Mouse (Mus musculus) neutrophil, adult 5-6 weeks (primary cell): ENCODE results near the gene Zfp609. TPM values are rescaled to one million over a fixed set of nuclear protein-coding genes. Genes with fewer than 3 reads are reported as not detected.
"Not testable (repeated sequence)": the region's sequence is repeated elsewhere in the genome, so short reads cannot be mapped to it uniquely, and the experiment has no call there.

Experiments used
- ATAC-seq: fragments of 151-379, 151-347 bp; 2 replicates; pipeline ENCODE4 v1.8.0; 2017; ENCODE audit warnings: mild to moderate bottlenecking, moderate TSS enrichment; ENCODE audit not compliant: insufficient number of reproducible peaks, poor library complexity, low FRiP score, severe bottlenecking; ENCODE audit errors: extremely low read depth
- total RNA-seq: library from RNA; stranded (forward); fragments of 200-1000 nt; gene quantifications from 2 replicates; pipeline ENCODE4 v1.2.3, GENCODE M21; 2017

Zfp609 gene
- total RNA-seq, 1 experiment from 2014 or later, result 5.7 TPM

DNA sequence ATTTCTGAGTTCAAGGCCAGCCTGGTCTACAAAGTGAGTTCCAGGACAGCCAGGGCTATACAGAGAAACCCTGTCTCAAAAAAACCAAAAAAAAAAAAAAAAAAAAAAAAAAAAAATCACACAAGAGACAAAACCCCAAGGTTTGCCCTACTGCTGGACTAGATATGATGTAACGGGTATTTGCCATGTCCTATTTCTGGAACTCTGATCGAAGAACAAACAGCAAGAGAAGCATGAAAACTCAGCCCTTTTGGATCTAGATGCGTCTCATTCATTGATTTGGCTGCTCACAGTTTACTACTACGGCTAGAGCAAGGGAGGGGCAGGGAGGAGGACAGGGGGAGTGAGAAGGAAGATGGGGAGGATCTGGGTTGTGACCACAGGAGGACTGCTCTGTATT, 5.4 kb downstream of the Zfp609 start:
- no peak for ATAC-seq

DNA sequence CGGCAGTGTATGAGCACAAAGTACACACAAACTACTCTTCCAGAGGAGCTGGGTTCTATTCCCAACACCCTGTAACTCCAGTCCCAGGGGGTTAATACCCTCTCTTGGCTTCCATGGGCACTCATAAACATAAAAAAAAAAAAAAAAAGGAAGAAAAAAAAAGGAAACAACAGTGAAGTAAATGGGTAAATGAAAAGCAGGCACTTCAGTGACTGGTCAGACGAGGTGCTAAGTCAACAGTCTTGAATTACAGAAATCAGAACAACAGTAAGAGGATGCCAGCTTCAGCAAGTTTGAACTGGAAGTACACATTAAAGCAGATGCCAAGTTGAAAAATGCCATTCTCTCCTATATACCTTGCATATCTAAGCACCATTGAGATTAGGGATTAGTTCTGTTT, 7.1 kb downstream of the Zfp609 start:
- ATAC-seq, result no peak

DNA sequence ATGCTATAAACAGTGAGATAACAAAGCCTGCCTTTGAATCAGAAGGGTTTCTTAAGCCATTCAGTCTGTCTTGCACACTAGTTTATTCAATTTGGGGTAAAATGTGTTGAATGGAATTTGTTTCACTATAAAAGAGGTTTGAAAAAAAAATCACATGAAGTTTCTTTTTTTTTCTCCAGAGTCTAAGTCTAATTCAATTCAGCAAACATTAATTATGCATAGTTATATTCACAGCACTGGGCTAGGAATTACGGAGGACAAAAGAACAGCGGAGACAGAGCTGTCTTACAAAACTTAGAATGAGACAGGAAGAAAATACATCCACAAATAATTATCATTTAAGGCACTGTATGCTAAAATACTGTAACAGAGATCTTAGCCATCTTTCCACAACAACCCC, 9.0 kb downstream of the Zfp609 start:
- ATAC-seq, result no peak

DNA sequence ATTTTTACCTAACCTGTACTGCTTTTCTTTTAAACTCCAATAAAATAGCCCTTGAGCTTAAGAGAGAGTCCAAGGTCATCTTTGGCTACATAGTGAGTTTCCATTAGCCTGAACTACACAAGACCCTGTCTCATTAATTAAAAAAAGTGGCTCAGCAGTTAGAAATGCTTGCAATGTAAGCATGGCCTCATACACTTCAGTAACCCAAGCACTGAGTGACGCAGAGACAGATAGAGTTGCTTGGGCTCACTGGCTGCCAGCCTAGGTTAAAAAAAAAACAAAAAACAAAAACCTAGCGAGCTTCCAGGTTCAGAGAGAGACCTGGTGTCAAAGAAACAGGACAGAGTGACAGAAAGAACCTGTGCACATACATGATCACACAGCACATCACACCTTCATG, 14.5 kb downstream of the Zfp609 start:
- ATAC-seq, result no peak

DNA sequence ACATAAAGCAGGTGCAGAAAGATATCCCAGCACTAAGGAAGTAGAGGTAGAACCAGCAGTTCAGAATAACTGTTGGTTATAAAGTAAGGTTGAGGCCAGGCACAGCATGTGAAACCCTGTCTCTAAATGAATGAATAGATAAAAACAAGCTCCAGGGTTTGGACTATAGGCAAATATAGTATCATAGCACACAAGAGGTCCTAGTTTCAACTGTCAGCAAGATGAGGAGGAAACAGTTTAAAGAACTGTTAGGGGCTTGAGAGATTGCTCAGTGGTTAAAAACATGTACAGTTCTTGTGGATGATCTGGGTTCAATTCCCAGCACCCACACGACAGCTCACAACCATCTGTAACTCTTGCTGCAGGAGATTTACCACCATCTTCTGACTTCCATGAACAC, 15.6 kb downstream of the Zfp609 start:
- no peak for ATAC-seq

DNA sequence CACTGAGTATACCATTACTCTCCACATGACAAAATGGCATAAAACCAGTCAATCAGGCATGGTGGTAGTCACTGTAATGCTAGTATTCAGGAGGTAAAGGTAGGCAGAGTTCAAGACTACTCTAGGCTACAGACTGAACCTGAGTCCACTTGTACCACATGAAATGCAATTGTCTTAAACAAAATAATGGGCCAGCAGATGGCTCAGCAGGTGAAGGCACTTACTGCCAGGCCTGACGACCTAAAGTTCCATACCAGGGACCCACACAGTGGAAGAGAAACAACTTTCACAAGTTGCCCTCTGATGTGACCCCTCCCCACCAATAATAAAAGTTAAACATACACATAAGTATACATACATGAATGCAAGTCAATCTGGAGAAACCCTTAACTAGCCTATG, 19.5 kb downstream of the Zfp609 start:
- no peak for ATAC-seq

- ATAC-seq, result no peak
Measured at GRCm38 (mm10) chr9:65807251-65807650, 20.1 kb downstream of the Zfp609 start.

- no peak for ATAC-seq
Measured at GRCm38 (mm10) chr9:65799770-65800169, 27.6 kb downstream of the Zfp609 start.

DNA sequence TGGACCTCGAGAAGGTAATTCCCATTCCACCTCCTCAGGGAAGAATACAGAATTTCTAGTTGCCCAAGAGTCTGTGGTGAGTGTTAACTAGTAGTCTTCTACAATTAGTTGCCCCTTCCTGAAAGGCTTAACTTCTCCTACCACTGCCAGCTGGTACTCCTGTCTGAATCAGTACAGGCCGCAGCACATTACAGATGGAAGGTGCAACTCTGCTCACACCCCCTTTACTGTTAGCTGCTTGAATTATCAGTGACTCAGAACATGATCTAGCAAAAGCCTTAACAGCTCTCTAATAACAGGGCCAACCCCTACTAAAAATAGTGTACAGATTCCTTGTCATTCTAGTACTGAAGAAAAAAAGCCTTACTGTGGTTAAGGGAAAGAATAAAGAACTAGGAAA, 31.7 kb downstream of the Zfp609 start:
- no peak for ATAC-seq

GRCm38 (mm10) chr9:65794313-65794712, 33.1 kb downstream of the Zfp609 start:
- no peak for ATAC-seq

DNA sequence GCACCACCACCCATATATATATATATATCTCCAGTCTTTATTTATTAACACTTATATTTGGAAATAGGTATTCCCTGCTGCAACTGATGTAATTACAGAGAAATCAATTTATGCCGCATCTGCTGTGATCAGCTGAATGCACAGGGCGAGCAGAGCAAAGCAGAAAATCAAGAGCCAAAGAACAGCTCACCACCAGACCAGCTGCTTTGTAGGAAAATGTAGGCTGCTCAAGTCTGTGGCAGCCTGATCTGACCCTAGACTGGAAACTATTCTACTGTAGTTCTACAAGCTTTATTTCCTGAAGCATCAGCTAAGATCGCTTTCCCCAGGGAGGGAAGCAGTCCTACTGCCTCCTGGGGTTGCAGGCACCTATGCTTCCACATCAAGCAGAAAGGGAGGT, 33.9 kb downstream of the Zfp609 start:
- ATAC-seq, result no peak

GRCm38 (mm10) chr9:65793086-65793485, 34.3 kb downstream of the Zfp609 start:
- ATAC-seq, result no peak

DNA sequence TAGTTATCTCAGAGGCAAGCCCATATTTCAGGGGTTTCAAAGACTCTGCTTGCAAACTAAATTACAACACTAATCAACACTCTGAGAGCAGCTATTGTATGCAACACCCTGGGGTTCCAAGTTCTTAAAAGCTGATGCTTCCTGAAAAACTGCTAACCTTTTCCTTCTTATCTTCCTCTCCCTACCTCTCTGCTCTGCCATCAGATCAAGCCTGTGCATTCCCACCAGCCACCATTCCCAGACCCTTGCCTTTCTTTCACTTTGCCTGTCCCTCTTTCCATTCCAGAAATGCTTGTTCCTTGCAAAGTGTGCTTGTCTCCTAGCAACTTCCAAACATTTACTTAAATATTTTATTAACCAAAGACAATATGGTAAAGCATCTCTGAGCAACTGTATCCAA, 35.5 kb downstream of the Zfp609 start:
- ATAC-seq, result no peak

- ATAC-seq, result no peak
Measured at GRCm38 (mm10) chr9:65791106-65791505, 36.3 kb downstream of the Zfp609 start.

GRCm38 (mm10) chr9:65789788-65790187, 37.6 kb downstream of the Zfp609 start:
- no peak for ATAC-seq

DNA sequence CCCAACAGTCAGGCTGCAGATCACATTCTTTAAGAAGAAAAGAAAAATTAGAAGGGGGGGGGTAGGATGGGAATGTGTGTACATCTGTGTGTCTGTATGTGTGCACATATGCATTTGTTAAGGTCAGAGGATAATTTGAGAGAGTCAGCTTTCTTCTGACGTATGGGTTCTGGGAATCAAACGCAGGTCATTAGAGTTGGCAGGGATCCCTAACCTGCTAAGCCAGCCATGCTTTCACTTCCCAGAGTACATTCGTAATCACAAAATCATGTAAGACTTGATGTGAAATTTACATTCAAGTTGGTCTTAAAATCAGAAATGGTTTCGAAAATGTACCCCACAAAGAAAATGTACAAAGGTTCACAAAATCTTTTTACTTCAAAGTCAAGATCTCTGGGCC, 38.8 kb downstream of the Zfp609 start:
- ATAC-seq, result no peak

GRCm38 (mm10) chr9:65787829-65788344, 39.5 kb downstream of the Zfp609 start:
- ATAC-seq, result no peak

GRCm38 (mm10) chr9:65786885-65787787, 40.2 kb downstream of the Zfp609 start:
- no peak for ATAC-seq

GRCm38 (mm10) chr9:65785772-65786368, 41.5 kb downstream of the Zfp609 start:
- no peak for ATAC-seq

GRCm38 (mm10) chr9:65779619-65780018, 47.7 kb downstream of the Zfp609 start:
- ATAC-seq, result not testable (repeated sequence)
